21 mouse cellular contexts compared by ENCODE assay signal in genomic region chr3:139404673-139405072, GRCm38 (mm10).
DNase-seq lines count a peak whose midpoint lies in the region; ATAC-seq and TF ChIP-seq lines count a peak whose summit lies in the region.
"Had no signal": no experiment of that assay in that cellular context is flagged by ENCODE, and none has a peak within 500 bp of the region (broad histone marks: within the 10 kb centered on the region; RNA-seq: fewer than 3 reads in every experiment).

No protein-coding gene starts in this region.

- H3K27ac ChIP-seq in intestine, embryonic 14.5 days (ENCODE audit: low read depth): no peak overlapping the region
- no peak overlapping the region for H3K27ac ChIP-seq in intestine, postnatal 0 days (ENCODE audit: low read depth, low read length)
- H3K27ac ChIP-seq in intestine, embryonic 15.5 days: no peak overlapping the region
- no peak overlapping the region for H3K27ac ChIP-seq in intestine, embryonic 16.5 days (ENCODE audit: low read length)
- H3K27ac ChIP-seq in midbrain, embryonic 14.5 days (replicated peaks; ENCODE audit: low read depth, low read length): no peak overlapping the region

- no peak overlapping the region for H3K4me2 ChIP-seq in intestine, embryonic 14.5 days (ENCODE audit: low read length)
- H3K4me2 ChIP-seq in intestine, postnatal 0 days (replicated peaks; ENCODE audit: low read depth): no peak overlapping the region
- no peak overlapping the region for H3K4me2 ChIP-seq in intestine, embryonic 15.5 days (replicated peaks)
- no peak overlapping the region for H3K4me2 ChIP-seq in intestine, embryonic 16.5 days (ENCODE audit: low read depth, low read length)
- no peak overlapping the region for H3K4me2 ChIP-seq in midbrain, embryonic 14.5 days (ENCODE audit: low read length)

- no peak overlapping the region for H3K4me3 ChIP-seq in intestine, embryonic 14.5 days (ENCODE audit: low read depth, low read length)
- H3K4me3 ChIP-seq in intestine, postnatal 0 days (ENCODE audit: low read depth, low read length): no peak overlapping the region
- no peak overlapping the region for H3K4me3 ChIP-seq in intestine, embryonic 15.5 days (replicated peaks)
- no peak overlapping the region for H3K4me3 ChIP-seq in intestine, embryonic 16.5 days (ENCODE audit: low read length)
- no peak overlapping the region for H3K4me3 ChIP-seq in midbrain, embryonic 14.5 days (replicated peaks; ENCODE audit: low read depth, low read length)

- H3K9me3 ChIP-seq in intestine, embryonic 14.5 days (ENCODE audit: control insufficient read depth, low read length): no peaks in the 10 kb centered on the region
- no peaks in the 10 kb centered on the region for H3K9me3 ChIP-seq in intestine, postnatal 0 days (ENCODE audit: control insufficient read depth)
- H3K9me3 ChIP-seq in intestine, embryonic 15.5 days: no peaks in the 10 kb centered on the region
- H3K9me3 ChIP-seq in intestine, embryonic 16.5 days (ENCODE audit: control insufficient read depth, low read length): no peaks in the 10 kb centered on the region
- H3K9me3 ChIP-seq in midbrain, embryonic 14.5 days (ENCODE audit: control insufficient read depth, low read length): no peaks in the 10 kb centered on the region
- H3K9me3 ChIP-seq: G1E had no signal

- DNase-seq in intestine, embryonic 14.5 days (ENCODE audit: low spot score): no peak
- no peak for DNase-seq in midbrain, embryonic 14.5 days
- no peak for DNase-seq in embryo, embryonic 10.5 days (ENCODE audit: low spot score)
- DNase-seq: adrenal gland, adult 2 months; adrenal gland, adult 8-10 months; adrenal gland, postnatal 10 days; adrenal gland, postnatal 14 days; adrenal gland, postnatal 25 days; adrenal gland, postnatal 36 days; B cell, adult 2 months; cerebellum, adult 11 months; cerebellum, adult 11-12 months; cerebellum, adult 18-20 months had no signal

- peak; percentile 60; the same call in 1 of the 2 replicates for ATAC-seq in intestine, embryonic 14.5 days (replicated peaks; ENCODE audit: low FRiP score, low TSS enrichment, low read depth)
- no peak for ATAC-seq in intestine, postnatal 0 days
- peak; percentile 56 for ATAC-seq in intestine, embryonic 15.5 days
- ATAC-seq in intestine, embryonic 16.5 days: peak; percentile 63
- ATAC-seq in midbrain, embryonic 14.5 days (ENCODE audit: low FRiP score, low TSS enrichment): no peak
- ATAC-seq: activated CD4-positive, CD25-positive, alpha-beta regulatory T cell, adult 4 months; CD4-positive, CD25-positive, alpha-beta regulatory T cell, adult 4 months; Patski had no signal

- H3K27me3 ChIP-seq in intestine, embryonic 14.5 days (replicated peaks; ENCODE audit: control insufficient read depth, insufficient read depth, low read length): no peaks in the 10 kb centered on the region
- H3K27me3 ChIP-seq in intestine, postnatal 0 days (replicated peaks; ENCODE audit: control insufficient read depth, insufficient read depth, low read length): no peaks in the 10 kb centered on the region
- no peaks in the 10 kb centered on the region for H3K27me3 ChIP-seq in intestine, embryonic 15.5 days (replicated peaks)
- H3K27me3 ChIP-seq in intestine, embryonic 16.5 days (replicated peaks; ENCODE audit: control insufficient read depth, insufficient read depth, low read length): no peaks in the 10 kb centered on the region
- H3K27me3 ChIP-seq in midbrain, embryonic 14.5 days (ENCODE audit: control insufficient read depth, insufficient read depth, low read length): no peaks in the 10 kb centered on the region
- H3K27me3 ChIP-seq: CH12.LX, Patski had no signal

- no peaks in the 10 kb centered on the region for H3K4me1 ChIP-seq in intestine, embryonic 14.5 days (replicated peaks; ENCODE audit: control insufficient read depth, insufficient read depth, low read length)
- H3K4me1 ChIP-seq in intestine, postnatal 0 days (replicated peaks; ENCODE audit: control insufficient read depth, insufficient read depth, low read length): no peaks in the 10 kb centered on the region
- H3K4me1 ChIP-seq in intestine, embryonic 15.5 days (replicated peaks): no peaks in the 10 kb centered on the region
- no peaks in the 10 kb centered on the region for H3K4me1 ChIP-seq in intestine, embryonic 16.5 days (ENCODE audit: control insufficient read depth, insufficient read depth, low read length)
- H3K4me1 ChIP-seq in midbrain, embryonic 14.5 days (ENCODE audit: control insufficient read depth, insufficient read depth, low read length): no peaks in the 10 kb centered on the region

- TF ChIP-seq CTCF in intestine, postnatal 0 days (IDR thresholded peaks at IDR 0.05; ENCODE audit: low read depth): no peak

- no peaks in the 10 kb centered on the region for H3K36me3 ChIP-seq in intestine, embryonic 14.5 days (ENCODE audit: control insufficient read depth, insufficient read depth, low read length)
- no peaks in the 10 kb centered on the region for H3K36me3 ChIP-seq in intestine, postnatal 0 days (ENCODE audit: control insufficient read depth, insufficient read depth)
- H3K36me3 ChIP-seq in intestine, embryonic 15.5 days: no peaks in the 10 kb centered on the region
- no peaks in the 10 kb centered on the region for H3K36me3 ChIP-seq in intestine, embryonic 16.5 days (ENCODE audit: control insufficient read depth, insufficient read depth, low read length)
- no peaks in the 10 kb centered on the region for H3K36me3 ChIP-seq in midbrain, embryonic 14.5 days (ENCODE audit: control insufficient read depth, insufficient read depth, low read length)
- H3K36me3 ChIP-seq: G1E had no signal

- 70% methylated on average over 3 of the region's 3 CpGs for WGBS in intestine, embryonic 14.5 days
- WGBS in intestine, postnatal 0 days: 53% methylated on average over 3 of the region's 3 CpGs
- 69% methylated on average over 3 of the region's 3 CpGs for WGBS in intestine, embryonic 15.5 days
- WGBS in intestine, embryonic 16.5 days: 62% methylated on average over 3 of the region's 3 CpGs
- 95% methylated on average over 3 of the region's 3 CpGs for WGBS in midbrain, embryonic 14.5 days

- no peak overlapping the region for H3K9ac ChIP-seq in intestine, embryonic 14.5 days (ENCODE audit: low read length)
- H3K9ac ChIP-seq in intestine, postnatal 0 days (ENCODE audit: low read depth, low read length): no peak overlapping the region
- H3K9ac ChIP-seq in intestine, embryonic 15.5 days: no peak overlapping the region
- no peak overlapping the region for H3K9ac ChIP-seq in intestine, embryonic 16.5 days (ENCODE audit: low read depth, low read length)
- no peak overlapping the region for H3K9ac ChIP-seq in midbrain, embryonic 14.5 days (replicated peaks; ENCODE audit: low read length)

Comparison
In these comparisons a context has a peak if more than half of its experiments do, and no peak if none do; other contexts are left out.
1. ATAC-seq: peak in intestine, embryonic 14.5 days (single experiment), intestine, embryonic 15.5 days (single experiment) and intestine, embryonic 16.5 days (single experiment); none in intestine, postnatal 0 days (single experiment) and midbrain, embryonic 14.5 days (single experiment).